Mouse (Mus musculus) frontal cortex, adult (tissue): ENCODE data around the gene Stat5b.

ENCODE experiments used
- ATAC-seq: cut with Nextera tagmentation; 2 replicates; pipeline ENCODE4 v1.9.2; 2017; ENCODE audit warnings: mild to moderate bottlenecking, moderate library complexity, mixed read lengths; ENCODE audit not compliant: low TSS enrichment

Stat5b gene

GRCm38 (mm10) chr11:100767871-100768270, 82.7 kb downstream of the Stat5b start:
- ATAC-seq, result no peak

GRCm38 (mm10) chr11:100766726-100767125, 83.8 kb downstream of the Stat5b start:
- ATAC-seq, result no peak

DNA sequence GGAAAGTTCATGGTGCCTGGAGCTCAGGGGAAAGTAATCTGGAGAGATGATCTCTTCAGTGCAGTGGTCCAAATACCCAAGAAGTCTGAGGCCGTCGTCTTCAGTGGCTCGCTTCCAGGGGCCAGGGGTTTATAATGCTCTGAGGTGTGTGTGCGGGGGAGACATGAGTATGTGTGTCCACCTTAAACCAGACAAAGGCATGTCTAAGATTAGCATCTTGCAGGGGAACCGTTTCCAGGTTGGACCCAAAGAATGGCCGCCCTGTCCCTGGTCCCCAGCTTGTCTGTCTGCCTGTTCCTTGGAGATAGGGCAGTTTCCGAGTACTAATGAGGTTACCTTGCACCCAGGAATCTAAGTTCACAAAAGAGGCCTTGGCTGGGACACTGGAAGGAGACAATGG, 87.7 kb downstream of the Stat5b start, which contains the start of gene Hcrt:
Hcrt (minus strand) TSS at position 101 of the 400 bp plus-strand sequence.
- no peak for ATAC-seq

DNA sequence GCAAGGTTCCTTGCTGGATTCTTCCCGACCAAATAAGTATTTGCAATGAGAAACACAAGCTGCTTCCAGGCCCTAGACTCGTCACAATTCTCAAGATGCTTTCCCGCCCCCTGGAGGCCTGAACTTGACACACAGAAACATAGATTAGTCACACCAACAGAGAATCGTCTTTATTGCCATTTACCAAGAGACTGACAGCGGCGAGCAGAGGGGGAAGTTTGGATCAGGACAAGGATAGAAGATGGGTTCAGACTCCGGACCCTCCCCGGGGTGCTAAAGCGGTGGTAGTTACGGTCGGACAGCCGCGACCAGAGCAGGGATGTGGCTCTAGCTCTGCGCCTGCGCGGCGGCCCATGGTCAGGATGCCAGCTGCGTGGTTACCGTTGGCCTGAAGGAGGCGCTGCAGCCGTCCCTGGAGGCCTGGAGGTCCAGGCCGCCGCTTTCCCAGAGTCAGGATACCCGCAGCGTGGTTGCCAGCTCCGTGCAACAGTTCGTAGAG, 88.9 kb downstream of the Stat5b start:
- ATAC-seq, result peak; percentile 68

DNA sequence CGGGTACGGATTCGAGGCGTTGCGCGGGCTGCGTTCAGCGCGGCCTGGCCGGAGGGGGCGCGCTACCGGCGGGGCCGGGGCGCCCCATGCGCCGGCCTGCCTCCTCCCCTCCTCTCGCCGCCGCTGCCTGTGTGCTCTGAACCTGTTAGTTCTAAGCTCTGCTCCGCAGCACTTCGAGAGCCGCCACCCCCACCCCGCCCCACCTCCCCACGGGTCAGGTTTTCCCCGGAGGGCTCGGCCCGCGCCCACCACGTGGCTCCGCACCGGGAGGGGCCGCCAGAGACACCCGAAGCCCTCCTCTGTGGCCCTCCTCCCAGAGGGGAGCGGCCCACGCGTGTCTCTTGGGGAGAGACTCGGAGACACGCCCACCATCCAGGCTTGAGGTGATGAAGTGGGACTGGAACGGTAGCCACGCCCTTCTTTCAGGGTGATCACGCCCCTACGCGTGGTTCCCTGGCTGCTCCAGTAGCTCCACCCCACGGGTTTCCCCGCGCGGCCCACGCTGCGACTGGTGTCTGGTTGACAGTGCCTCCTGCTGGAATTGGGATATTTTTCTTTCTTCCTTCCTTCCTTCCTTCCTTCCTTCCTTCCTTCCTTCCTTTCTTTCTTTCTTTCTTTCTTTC, 90.8 kb downstream of the Stat5b start, which contains the start of gene Kcnh4:
Kcnh4 (minus strand) TSS at position 332 of the 623 bp plus-strand sequence.
- peak; percentile 72 for ATAC-seq

- no peak for ATAC-seq
These were observed 91.6 kb downstream of the Stat5b start for GRCm38 (mm10) chr11:100758707-100759610.

DNA sequence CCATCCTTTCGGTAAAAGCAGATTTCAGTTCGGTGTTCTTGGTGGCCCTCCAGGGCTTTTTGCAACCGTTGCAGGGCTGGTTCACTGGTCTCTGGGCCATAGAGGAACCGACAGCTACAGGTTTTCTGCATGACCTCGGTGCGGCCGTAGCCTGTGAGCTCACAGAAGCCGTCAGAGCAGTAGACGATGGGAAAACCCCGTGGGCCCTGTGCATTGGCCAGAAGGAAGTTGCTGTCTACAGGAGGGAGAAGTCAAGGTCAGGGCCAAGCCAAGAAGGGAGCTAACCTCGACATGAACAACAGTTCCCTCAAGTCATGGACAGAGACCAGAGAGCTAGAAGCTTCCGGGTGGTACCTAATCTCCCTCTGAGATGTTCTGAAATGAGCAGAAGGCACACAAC, 93.0 kb downstream of the Stat5b start:
- ATAC-seq, result no peak

- no peak for ATAC-seq
These were observed 94.0 kb downstream of the Stat5b start for GRCm38 (mm10) chr11:100756476-100756875.

DNA sequence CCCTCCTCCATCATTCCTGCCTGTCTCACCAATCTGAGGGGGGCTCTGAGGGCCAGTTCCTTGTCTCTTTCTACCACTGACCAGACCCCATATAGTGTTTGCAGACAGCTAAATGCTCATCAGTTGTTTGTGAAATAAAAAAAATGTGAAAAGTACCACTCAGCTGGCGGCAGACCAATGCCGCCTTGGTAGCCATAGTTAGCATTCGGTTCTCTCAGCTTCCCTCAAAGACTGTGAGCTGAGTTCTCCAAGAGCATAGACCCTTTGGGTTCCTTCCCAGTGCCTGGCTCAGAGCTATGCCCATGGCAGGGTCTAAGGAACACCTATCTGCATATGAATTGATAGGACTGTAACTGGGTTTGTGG, 95.8 kb downstream of the Stat5b start:
- ATAC-seq, result peak; percentile 34; the same call in 1 of the 2 replicates

DNA sequence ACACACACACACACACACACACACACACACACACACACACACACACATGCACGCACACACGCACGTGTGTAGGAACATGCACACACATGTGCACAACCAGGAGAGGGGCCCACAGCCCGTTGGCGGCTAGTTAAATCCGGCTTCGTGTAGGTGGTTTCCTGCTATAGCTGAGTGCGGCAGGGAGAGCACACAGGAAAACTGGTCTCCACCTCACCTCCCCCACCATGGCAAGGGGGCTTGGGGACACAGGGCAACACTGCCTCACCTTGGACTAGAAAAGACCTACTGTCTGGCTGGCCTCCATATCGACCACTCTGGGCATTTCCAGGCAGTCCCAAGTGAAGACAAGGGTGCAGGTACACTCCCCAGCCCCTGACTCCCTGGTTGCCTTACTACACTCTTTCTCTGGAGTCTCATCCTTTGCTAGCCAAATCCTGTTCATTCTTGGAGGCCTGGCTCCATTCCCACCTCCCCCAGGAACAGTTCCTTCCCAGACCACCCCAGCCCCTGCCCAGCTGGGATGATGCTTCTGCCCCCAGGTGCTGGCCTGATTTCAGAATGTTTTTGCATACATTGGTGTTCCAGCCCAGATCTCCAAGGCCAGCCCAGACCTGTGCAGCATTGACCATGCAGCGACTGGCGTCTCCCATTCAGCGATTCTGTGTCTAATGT, 96.4 kb downstream of the Stat5b start:
- ATAC-seq, result peak; percentile 45; the same call in 1 of the 2 replicates

GRCm38 (mm10) chr11:100752294-100752693, 98.2 kb downstream of the Stat5b start:
- no peak for ATAC-seq

- ATAC-seq, result no peak
These were observed 100.4 kb downstream of the Stat5b start for GRCm38 (mm10) chr11:100750127-100750526.

DNA sequence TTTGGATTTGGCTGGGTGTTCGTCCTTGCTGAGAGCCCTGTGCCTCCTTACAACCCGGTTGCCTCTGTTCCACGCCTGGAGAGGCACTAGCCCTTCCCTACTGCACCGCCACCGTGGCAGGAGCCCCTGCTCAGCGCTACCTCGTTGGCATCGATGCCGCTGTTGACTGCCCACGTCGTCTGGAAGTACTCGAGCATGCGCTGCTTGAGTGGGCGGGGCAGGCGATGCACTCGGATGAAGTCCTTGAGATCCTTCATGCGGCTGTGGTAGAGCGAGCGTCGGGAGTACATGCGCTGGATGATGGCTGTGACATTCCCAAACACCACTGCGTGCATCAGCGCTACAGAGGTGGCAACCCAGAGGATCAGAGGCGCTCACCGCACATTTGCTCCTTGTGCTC, 101.1 kb downstream of the Stat5b start:
- ATAC-seq, result peak; percentile 29; the same call in 1 of the 2 replicates

- peak; percentile 62 for ATAC-seq
These were observed 101.9 kb downstream of the Stat5b start for GRCm38 (mm10) chr11:100748620-100749019.

- ATAC-seq, result no peak
These were observed 103.4 kb downstream of the Stat5b start for GRCm38 (mm10) chr11:100747114-100747513.

GRCm38 (mm10) chr11:100746546-100746945, 104.0 kb downstream of the Stat5b start:
- no peak for ATAC-seq

GRCm38 (mm10) chr11:100745085-100745484, 105.4 kb downstream of the Stat5b start:
- peak; percentile 31; the same call in 1 of the 2 replicates for ATAC-seq

DNA sequence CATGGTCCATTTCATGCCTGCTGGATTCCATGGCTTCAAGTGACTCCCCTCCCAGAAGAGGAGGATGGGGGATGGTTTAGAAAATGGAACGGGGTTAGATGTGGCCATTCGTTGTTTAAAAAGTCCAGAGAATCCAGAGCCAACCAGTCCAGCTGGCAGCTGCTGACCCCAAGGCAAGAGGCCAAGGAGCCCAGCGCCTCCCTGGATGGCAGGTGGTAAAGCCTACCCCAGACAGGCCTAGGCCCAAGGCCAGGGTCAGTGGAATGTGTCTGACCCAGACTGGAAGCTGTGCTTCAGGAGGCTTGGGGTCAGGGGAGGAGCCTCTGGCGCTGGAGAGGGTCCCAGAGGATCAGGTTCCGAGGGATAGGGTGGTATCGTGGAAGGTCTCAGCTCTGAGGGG, 109.2 kb downstream of the Stat5b start:
- ATAC-seq, result no peak

GRCm38 (mm10) chr11:100738749-100739148, 111.8 kb downstream of the Stat5b start:
- ATAC-seq, result no peak

DNA sequence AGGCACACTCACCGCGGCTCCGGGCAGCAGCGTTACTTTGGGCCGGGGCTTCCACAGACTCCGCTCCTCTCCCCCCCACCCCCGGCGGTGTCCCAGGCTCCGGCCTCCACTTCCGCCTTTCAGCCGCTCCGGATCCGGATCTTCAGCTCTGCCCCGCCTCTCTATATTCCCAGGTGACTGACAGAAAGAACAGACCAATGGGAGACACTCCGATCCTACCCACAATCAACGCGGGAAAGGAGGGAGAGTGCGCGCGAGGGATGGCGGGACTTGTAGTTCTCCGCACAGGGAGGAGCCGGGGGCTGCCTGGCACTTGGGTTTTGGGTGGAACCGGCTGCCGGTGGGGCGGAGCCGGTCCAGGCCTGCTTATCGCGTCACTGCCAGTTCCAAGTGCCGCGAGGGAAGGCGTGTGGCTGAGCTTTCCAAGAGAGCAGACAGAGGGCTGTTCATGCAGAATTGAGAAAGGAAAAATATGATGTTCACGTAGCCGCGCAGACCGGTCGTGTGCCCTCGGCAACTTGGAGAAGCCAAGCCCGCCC, 112.4 kb downstream of the Stat5b start, which contains the start of gene Rab5c:
Rab5c (minus strand) TSS at position 150 of the 539 bp plus-strand sequence.
- peak; percentile 99 for ATAC-seq

DNA sequence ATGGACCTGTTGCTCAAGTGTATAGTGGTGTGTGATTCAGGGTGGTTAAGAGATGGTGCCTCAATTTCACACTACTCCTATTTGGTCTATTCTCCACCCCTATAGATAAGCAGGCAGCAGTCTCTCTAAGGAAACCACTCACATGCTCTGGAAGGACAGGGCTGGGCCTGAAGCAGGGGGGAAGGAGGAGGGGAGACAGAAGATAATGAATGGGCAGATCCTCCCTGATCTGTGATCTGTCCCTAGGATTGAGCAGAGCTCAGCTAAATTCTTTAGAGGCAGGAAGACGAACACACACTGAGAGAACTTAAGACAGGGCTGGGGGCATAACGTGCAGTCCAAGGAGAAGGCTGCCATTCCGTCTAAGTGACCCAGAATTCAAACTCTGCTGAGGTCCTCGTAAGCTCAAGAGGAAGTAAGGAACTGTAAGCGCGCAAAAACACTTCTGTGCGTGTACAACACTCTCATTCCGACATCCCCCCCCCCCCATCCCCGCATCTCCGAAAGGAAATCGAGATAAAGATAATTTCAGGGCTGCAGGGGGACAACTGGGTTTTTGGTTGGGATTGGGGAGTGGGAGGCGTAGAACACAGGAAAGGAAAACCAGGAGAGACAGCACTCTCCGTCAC, 113.3 kb downstream of the Stat5b start:
- no peak for ATAC-seq
